Mouse (Mus musculus): ENCODE data around the gene Gm4847.

The Gm4847 gene

DNA sequence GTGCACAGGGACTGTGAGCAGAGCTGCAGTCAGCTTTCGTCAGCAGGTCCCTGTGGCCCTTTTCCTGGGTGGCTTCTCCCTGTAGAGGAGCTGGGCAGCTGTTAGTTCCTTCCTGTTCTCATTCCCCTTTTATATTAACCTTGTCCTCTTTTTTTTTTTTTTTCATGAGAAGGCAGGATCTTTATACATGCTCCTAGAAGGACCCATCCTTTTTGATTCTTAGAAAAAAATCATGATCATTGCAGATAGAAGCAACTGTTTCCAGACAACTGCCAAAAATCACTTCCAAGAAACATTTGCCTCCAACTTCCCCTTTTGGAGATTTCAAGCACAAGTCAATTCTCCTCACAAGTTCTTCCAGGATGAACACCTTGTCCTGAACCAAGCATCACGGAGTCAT, at the start of gene Gm4847:
Gene Gm4847, minus strand, starts transcription at position 101 of the 400 bp plus-strand sequence.
- no peak for DNase-seq (ENCODE audit: low spot score)

DNA sequence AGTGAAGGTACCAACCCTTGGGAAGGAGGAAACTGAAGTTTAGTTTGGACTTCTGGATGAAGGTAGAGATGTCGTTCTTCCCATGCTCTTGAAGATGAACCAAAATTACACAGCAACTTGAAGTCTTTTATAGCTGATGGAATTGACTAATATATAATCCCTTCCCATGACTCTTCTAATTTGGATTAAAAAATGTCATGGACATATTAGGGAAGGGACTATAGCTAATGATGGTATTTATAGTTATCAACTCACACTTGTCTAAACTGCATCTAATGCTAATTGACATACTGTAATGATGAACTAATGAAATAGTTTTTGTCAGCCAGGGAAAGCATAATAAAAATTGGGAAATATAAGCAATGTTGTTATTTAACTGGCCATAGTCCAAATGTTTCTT, 34.3 kb upstream of the Gm4847 start, which contains the start of gene Fmo9:
Gene Fmo9, minus strand, starts transcription at position 101 of the 400 bp plus-strand sequence.
- DNase-seq (ENCODE audit: low spot score) = no peak

DNA sequence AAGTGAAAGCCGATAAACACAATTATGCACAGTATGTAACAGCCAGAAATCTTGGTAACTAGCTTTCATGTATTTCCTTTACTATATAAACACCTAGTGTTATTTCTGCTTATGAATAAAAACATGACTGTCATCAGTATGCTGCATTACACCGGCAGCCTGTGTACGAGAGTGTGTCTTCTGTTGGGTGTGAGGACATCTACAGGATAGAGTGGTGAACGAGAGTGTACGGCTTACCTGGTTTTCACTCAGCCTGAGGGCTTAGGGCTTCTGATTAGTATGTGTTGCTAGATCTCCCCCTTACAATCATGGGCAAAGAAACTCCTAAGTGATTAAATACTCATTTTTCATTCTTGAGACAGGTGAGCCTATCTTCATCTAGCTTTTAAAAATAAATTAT, 21.8 kb upstream of the Gm4847 start:
- DNase-seq (ENCODE audit: low spot score) = no peak

DNA sequence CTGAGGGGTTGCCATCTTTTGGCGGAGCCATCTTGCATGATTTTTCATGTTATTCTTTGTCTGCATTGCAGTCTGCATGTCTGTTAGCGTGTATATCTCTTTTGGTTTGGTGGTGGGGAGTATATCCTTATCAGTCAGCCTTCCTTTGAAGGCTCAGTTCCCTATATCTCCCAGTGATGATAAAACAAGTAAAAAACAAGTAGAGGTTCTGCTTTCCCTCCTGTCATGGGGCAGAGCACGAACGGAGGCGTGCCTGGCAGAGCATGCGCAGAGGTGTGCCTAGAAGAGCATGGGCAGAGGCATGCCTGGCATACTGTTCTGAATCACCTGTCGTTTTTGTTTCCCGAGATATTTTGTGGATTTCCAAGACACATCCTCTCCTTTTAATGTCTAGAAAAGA, 13.3 kb upstream of the Gm4847 start:
- DNase-seq (ENCODE audit: low spot score) = no peak
